Mouse (Mus musculus): ENCODE data around the gene Hoxa3. TPM values are rescaled to one million over a fixed set of nuclear protein-coding genes. Genes with fewer than 3 reads are reported as not detected.

Hoxa3 gene
- total RNA-seq, 4 experiments from 2014 or later = not detected

DNA sequence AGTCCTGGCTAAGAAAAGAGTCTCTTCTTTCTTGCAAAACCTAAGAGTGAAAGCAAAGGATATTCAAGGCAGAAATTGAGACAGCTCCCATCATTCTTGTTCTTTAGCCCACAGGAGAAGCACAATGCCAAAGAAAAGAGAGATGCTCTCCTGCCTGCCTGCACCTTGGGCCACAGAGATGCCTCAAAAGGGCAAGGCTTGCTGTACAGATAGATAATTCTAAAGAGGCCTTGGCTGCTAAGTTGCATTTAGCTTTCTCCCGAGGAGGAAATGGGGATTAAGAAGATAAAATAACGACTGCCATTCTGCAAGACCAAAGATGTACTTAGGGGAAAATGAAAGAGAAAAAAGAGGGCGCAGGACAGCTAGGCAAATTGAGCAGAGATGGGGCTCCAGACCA lies 33.8 kb upstream of the Hoxa3 start:
- no peak for DNase-seq (ENCODE audit: low spot score in 2 of 2)

GRCm38 (mm10) chr6:52246403-52246803 lies 33.3 kb upstream of the Hoxa3 start:
- DNase-seq (ENCODE audit: low spot score in 2 of 2) = no peak

DNA sequence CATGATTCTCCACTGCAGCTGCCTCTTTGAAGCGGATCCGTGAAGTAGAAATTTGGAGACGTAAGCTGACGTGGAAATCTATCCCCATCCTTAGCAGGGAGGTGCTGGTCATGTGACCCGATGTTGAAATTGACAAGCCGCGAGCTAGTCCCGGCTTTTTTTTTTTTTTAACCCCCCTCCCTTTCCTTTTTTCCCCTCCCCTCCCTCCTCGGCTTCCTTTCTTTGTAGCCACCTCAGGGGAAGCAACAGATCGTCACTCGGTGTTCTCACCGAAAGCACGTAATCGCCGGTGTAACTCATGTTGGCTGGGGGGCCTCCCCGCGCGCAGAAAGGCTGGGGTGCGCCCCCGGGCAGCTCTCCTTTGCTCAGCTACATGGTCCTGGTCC lies 32.6 kb upstream of the Hoxa3 start, which contains the start of gene Hoxa11:
Gene Hoxa11, minus strand, starts transcription at position 54 of the 386 bp plus-strand sequence.
- no peak for DNase-seq (ENCODE audit: low spot score in 2 of 2)

DNA sequence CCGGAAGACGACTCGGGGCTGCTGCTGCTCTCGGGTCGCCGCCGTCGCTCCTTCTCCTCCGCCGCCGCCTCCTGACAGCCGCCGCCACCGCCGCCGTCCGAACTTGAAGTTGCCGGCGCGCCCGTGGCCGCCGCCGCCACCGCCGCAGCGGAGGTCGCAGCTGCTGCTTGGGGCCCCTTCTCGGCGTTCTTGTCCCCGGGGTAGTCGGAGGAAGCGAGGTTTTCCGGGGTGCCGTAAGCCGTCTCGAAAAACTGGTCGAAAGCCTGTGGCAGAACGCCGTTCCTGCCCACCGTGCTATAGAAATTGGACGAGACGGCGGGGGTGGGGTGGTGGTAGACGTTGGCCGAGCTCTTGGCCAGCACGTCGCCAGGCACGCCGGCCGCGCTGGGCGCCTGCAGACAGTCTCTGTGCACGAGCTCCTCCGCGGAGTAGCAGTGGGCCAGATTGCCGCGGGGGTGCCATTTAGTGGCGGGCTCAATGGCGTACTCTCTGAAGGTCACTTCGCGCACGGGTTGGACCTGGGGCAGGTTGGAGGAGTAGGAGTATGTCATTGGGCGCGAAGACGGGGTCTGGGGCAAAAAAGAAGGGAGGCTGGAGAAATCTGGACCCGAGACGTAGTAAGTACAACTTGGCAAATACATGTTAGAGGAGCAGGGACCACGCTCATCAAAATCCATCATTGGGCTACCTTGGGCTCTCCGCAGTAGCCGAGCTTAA lies 32.1 kb upstream of the Hoxa3 start:
- DNase-seq (ENCODE audit: low spot score in 2 of 2) = no peak

DNA sequence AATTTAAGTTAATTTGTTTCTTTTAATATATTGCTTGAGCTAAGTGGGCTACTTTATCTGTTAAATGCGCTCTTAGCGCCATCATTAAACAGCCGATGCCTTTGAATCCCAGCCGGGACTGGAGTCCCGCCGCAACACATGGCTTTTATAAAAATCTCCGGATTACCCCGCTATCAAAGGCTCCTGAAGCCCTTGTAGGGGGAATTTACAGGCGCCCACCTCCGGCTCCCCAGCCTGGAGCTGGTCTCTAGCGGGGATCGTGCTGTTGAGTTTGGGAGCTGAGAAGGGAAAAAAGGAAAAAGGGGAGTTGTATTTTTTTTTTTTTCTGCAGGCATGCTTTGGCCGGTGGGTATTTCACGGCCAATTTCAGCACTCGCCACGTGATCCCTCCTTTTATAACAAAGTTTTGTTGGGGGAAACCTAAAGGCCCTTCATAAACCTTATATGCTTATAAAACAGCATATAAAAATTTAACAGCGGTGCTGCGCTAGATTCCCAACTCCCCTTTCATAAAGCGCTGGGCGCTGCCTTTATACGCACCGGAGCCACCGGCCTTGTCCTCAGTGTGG lies 31.4 kb upstream of the Hoxa3 start:
- no peak for DNase-seq (ENCODE audit: low spot score in 2 of 2)

DNA sequence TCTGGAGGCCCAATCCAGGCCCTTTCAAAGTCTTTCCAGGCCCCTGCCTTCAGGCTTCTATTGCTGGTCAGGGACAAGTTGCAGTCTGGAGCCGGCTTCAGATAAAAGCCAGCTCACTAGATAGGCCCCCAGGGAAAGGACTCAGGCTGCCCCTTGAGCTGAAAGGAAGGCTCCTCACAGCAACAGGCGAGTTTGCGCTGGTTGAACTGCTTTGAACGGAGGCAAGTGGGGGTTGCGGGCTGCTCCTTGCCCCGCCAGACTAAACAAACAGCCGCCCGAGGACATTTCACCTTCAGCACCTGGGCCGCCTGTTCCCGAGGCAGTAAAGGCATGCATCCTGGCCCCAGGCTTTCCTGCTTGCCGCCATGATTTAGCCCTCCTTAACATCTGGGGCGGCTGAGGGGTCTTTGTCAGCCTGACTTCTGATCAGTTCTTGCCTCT lies 30.6 kb upstream of the Hoxa3 start:
- DNase-seq (ENCODE audit: low spot score in 2 of 2) = no peak

DNA sequence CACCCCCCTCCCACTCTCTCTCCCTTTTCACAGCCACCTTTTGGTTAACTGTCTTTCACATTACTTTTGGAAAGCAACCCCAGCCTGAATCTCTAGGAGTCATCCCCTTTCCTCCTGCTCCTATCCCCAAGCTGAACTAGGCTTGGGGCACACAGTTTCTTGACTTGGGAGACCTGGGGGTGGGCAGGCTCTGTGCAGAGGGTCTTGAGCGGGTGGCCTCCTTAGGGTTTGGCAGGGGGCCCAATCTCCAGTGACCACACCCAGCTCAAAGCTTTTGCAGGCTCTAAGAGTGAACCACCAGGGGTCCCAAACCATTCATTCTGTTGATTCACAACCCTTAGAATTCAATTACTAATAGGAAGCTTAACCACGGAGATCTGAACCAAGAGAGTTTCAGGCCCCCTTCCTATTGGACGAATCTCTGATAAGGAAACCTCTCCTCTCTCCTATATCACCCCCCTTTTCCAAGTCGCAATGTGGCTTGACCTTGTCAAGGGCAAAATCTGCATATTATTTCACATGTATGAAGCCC lies 29.7 kb upstream of the Hoxa3 start:
- DNase-seq (ENCODE audit: low spot score in 2 of 2) = no peak

DNA sequence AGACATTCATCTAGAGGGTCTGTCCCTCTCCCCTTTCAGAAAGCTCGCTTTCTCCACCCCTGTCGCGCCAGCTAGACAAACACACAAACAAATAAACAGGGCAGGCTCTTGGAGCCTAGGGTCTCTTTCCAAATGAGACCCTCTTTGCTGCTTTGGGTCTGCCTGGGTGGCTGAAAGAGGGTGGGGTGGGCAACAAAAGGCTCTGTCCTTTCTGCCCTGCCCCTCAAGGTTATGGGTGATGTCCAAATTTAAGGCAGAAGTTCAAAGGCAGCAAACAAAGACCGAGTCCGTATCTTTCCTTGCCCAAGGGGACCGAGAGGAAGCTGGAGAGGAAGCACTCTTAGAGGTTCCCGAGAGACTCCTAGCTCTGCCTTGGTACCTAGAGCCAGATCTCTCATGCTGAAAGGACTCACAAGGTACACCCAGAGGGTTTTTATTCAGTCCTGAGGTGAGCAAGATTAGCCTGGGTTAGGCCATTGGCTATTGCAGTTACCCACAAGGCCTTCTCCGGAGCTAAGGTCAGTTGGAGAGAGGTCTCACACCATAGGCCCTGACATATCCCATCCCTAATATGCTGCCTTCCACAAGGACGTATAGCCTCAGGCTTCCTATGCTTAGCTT lies 28.0 kb upstream of the Hoxa3 start:
- no peak for DNase-seq (ENCODE audit: low spot score in 2 of 2)

- DNase-seq (ENCODE audit: low spot score in 2 of 2) = no peak
Measured at GRCm38 (mm10) chr6:52240389-52241000, 27.4 kb upstream of the Hoxa3 start, which contains the start of gene Hoxa10. Gene Hoxa10 (minus strand): TSS chr6:52240854.

DNA sequence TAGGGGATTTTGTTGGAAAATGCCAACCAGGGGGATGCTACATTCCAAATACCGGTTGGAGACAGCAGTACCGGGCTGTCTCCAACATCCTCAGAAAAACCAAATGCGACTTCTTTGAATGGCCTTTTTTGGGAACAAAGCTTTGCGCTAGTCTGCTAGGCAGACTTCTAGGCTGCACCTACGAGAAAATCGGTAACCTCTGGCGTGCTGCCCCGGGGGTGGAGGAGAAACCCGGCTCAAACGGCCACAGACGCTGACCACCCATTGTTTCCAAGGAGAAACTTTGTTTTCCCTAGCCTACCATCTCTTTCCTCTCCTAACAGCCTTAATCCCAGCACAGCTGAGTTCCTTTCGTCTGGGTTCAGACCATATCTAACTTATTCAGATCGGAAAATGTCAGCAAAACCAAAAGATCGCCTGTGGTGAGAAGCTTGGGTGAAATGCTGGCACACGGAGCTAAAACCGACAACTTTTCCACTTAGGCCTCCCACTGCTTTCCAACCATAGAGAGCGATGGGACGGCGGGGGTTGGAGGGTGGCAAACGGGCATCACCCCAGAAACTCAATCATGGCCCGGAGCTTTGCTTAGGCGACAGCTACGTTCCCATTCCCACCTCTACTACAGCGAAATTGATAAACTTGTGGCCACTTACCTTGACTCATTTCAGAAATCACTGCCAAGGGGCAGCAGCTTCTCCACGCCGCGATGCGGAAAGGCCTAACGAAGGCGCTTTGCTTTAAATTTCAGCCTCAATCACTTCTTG lies 26.7 kb upstream of the Hoxa3 start:
- DNase-seq (ENCODE audit: low spot score in 2 of 2) = no peak

DNA sequence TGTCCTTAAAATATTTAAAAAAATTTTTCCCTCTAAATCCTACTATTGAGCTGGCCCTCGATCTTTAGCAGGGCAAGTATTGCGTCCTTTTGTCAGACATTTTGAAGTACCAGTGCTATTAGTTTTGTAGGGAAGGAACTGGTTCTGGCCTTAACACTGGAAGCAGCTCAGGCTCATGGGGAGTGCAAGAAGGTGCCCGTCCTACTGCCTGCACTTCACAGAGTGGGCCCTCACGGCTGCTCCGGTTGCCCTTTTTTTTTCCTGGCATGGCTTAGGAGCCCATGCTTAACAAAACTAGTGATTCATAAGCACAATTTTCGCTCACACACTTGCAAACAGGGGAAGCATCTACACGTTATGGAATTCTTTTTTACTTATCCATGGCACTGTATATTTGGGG lies 25.8 kb upstream of the Hoxa3 start:
- DNase-seq (ENCODE audit: low spot score in 2 of 2) = no peak

GRCm38 (mm10) chr6:52238155-52238545 lies 25.0 kb upstream of the Hoxa3 start:
- DNase-seq (ENCODE audit: low spot score in 2 of 2) = no peak

DNA sequence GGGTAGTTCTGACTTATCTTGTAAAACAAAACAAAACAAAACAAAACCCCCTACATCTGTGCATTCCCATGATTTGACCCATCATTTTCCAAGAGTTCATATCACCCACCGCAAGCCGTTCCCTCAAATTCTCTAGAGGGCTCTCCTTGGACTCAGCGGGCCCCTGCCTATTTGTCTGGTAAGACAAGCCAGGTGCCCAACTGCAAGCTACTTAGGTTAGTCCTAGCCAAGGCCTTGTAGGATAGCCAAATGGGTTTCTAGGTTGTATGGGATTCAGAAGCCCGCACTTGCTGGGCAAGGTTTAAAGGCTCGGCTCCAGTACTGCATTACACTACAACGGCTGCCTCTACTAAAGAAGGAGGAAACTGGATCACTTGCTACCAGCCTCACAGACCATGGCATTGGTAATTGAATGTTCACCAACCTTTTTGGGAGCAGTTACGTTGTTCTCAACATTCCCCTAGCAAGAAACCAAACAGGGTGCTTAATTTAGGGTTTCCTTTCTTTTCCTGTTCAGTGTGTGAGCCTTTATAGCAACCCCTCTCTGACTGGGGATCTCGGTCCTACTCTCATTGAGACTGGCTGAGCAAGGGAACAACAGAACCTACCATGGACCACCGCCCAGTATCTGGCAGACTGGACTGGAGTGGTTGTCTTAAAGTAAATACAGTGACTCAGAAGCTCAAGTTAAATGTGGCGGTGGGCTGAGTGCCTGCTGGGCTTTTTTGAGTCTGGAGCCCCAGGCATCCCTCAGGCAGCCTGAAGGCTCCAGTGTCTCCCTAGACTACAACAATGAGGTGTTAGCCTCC lies 24.4 kb upstream of the Hoxa3 start:
- no peak for DNase-seq (ENCODE audit: low spot score in 2 of 2)

GRCm38 (mm10) chr6:52236806-52237205 lies 23.7 kb upstream of the Hoxa3 start:
- no peak for DNase-seq (ENCODE audit: low spot score in 2 of 2)

DNA sequence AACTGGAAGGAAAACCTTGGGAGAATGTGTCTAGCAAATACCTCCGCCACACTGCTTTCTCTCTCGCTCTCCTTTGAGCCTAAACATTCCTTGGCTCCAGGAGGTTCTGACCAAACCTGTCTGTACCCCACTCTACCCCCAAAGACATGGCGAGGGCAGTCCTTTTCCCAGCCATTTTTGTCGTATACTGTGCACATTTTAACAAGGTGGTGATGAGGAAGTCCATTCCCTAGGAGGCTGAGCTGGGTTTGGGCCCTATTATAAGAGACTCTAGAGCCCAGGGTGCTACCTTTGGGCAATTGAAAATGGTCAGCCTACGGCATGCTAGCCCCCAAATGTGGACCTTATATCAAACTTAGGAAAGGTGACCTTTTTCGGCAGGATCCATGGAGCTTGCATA lies 22.7 kb upstream of the Hoxa3 start:
- no peak for DNase-seq (ENCODE audit: low spot score in 2 of 2)

DNA sequence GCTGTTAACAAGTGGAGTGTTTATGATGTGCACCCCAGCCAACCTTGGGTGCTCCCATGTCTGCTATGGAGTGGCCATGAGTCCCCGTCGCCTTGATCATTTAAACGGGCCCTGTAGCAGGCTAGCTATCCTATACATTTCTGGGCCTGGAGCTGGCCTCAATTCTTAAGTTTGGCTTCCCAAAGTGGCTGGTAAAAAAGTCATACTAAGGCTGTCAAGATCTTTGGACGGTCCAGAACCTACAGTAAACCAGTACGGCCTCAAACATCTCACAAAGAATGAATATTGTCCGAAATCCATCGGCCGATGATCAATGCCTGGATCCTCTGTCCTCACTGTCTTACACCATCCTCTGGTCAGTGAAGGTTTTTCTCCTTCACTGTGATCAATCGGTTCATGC lies 22.1 kb upstream of the Hoxa3 start:
- no peak for DNase-seq (ENCODE audit: low spot score in 2 of 2)

DNA sequence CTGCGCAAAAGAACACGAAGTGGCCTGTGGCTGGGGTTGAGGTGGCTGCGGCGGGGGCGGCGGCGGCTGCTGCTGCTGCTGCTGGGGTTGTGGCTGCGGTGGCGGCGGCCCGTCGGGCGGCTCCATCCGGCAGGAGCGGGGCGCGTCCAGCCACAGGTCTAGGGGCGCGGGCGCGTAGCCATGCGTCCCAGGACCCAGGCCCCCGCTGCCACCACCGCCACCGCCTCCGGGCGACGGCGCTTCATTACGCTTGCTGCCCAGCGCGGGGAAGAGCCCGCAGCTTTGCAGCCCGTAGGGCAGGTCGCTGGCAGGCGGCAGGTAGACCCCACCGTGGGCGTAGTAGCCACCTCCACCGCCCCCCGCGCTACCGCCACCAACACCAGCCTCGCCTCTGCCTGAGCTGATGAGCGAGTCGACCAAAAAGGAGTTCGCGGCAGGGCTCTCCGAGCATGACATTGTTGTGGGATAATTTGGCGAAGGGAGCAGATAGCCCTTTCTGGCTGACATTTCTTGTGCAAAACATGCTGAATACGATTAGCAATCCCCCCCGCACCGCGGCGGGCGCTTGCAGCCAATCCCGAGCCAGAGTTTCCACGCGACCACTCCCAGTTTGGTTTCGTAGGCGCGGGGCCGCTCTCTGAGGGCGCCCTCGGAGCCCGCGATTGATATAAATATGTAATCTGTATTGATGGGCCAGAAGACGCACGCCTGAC lies 21.4 kb upstream of the Hoxa3 start:
- DNase-seq (ENCODE audit: low spot score in 2 of 2) = no peak

DNA sequence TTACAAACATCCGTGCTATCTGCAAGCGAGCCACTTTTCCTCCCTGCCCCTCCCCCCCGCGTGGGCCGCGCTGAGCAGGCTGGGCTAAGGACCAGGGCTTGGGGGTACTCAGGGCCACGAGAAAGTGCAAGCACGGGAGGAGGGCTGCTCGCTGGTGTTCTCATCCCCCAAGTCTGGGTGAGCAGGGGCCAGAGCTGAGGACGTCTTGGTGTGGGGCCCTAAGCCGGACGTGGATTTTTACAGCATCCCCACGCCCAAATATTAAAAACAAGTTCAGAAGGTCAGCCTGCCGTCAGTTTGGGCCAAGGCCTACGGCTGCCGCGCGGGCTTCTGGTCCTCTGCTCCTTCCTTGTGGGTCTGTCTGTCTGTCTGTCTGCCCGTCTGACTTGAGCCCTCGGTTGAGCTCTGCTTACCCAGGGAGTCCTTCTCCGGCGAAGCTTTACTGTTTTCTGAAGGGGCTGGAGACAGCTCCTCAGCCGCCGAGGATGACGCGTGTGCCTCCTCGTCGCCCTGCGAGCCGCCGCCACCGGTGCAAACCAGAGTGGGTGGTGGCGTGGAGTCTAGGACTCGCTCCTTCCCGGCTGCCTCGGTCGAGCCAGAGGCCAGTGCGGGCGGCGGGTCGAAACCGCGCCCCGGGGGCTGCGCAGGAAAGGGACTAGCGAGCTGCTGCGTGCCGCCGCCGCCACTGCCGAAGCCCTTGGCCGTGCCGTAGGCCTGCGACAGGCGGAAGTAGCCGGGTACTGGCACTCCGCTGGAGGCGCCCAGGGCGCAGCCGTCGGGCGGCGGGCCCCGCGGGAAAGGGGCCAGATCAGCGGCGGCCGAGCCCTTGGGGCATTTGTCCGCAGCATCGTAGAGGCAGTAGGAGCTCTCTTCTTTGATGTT lies 20.7 kb upstream of the Hoxa3 start:
- DNase-seq (ENCODE audit: low spot score in 2 of 2) = no peak

Measured in layer of hippocampus, adult 8-10 months (tissue).